Mouse (Mus musculus) telencephalon, adult 2 months (tissue): Measurements from ENCODE around the gene Gabarapl2.

Experiments
- DNase-seq: peaks from one replicate; pipeline ENCODE4 v3.0.0-alpha.2; 2011; ENCODE audit warnings: low read depth, low spot score

Gabarapl2 gene

GRCm38 (mm10) chr8:111940171-111941100 is at the start of gene Gabarapl2:
TSS of gene Gabarapl2 (plus strand) at chr8:111940703.
- peak; percentile 97 for DNase-seq

DNA sequence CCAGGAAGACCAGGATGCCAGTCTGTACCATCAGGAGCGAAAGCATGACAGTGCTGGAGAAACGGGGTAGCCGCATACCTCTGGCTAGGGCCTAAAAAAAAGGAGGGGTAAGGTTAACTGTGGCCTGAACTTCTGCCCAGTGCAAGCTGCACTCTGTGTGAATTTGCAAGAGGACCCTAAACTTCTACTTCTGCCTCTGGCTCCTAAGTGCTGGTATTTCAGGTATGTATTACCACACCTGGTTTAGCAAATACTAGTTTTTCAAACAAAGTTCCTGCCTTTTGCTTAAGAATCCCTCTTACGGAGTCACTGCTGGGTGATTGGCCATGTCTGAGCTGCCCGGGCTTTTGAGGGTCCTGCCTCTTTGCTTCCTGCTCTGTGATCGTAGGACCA is 49.6 kb upstream of the Gabarapl2 start:
- DNase-seq, result no peak

DNA sequence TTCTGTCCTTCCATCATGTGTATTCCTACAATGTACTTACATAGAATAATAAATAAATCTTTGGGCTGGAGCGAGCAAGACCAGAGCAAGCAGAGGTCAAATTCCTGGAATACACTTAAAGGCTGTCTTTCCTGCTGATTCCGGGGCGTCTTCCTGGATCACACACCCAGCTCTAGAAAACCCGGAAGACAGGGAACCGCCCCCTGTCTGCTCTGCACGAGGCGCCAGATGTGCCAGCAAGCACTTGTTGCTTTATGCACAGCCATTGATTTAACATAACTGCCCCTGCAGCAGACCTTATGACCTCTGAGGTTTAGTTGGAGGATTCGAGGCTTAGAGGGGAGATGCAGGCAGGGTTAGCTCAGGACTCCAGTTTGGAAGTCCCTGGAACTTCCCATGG is 48.5 kb upstream of the Gabarapl2 start:
- no peak for DNase-seq

DNA sequence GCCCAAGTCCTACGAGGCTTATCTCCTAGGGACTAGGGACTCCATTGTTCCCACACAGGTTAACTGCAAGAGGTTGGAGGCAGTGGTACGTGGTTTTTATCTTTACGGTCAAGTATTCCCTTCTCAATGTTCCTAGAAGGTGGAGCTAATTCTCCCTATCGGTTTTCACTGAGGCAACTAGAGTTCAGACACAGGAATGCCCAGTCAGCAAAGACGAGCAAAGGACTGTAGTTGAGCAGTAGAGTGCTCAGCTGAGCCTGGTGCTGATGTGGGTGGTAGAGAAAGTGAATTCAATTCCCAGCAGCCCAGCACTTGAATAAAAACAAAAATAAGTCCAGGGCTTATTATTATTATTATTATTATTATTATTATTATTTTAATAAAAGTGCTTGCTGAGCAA is 47.9 kb upstream of the Gabarapl2 start:
- DNase-seq, result no peak

GRCm38 (mm10) chr8:111894955-111895354 is 45.5 kb upstream of the Gabarapl2 start:
- no peak for DNase-seq

GRCm38 (mm10) chr8:111898586-111898985 is 41.9 kb upstream of the Gabarapl2 start:
- no peak for DNase-seq

GRCm38 (mm10) chr8:111902080-111902479 is 38.4 kb upstream of the Gabarapl2 start:
- no peak for DNase-seq

DNA sequence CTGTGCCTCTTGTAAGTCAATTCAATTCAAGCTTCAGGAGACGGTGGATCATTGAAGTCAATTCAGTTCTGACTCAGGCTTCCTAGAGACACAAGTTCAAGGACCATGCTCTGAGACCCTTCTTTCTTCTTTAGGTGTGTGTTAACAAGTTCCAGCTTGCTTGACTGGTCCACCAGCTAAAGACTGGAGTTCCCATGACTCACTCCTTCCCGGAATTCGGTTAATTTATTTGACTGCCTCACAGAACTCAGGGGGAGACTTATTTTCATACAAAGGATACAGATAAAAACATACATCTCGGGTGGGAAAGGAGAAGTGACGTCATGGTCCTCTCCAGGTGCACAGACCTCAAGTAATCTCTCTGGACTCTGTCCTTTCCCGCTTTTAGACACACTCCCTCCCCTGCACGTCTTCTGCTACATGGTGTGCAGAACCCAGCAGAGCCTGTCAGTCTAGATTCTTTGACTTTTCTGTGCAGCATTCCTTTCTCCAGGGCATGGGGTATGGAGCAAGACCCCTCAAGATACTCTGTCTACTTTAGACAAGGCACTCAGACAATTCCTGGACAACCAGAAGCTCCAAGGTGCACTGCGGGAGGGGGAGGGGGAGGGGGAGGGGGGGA is 34.9 kb upstream of the Gabarapl2 start:
- no peak for DNase-seq

DNA sequence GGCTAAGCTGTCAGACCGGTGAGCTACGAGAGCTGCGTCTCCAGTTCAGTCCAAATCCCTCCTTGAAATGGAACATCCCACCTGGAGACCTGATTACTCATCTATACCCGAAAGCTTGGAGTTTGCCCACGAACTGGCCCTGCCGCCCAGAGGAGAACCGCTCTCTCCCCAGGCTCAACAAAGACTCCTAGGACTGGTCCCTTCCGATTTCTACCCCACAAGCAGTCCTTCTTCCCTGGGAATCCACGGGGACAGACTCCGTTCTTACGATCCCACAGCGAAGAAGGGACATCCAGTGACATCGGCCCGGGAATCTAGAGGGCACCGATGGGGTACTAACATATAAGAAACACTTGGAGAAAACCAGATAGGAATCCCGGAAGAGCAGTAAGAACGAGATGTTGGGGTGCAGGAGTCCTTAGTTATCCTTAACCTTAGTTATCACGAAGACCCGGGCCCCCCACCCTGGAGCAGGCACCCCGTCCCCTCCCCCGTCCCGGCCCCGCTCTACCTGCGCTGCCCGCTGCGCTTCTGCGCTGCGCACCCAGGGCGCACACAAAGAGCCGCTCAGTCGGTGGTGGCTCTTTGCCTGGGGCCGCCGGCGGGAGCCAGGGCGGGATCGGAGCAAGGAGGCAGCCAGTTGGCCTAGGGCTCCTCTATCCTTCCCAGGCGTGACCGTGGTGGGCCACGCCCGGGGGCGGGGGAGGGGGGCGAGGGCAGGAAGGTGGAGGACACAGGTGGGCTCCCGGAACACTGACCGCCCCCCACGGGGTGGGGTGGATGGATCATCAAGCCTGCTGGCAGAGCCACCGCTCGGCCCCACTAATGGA is 30.7 kb upstream of the Gabarapl2 start, which contains the start of gene Chst5:
TSS of gene Chst5 (minus strand) at position 827 of the 830 bp plus-strand sequence.
- DNase-seq, result no peak

DNA sequence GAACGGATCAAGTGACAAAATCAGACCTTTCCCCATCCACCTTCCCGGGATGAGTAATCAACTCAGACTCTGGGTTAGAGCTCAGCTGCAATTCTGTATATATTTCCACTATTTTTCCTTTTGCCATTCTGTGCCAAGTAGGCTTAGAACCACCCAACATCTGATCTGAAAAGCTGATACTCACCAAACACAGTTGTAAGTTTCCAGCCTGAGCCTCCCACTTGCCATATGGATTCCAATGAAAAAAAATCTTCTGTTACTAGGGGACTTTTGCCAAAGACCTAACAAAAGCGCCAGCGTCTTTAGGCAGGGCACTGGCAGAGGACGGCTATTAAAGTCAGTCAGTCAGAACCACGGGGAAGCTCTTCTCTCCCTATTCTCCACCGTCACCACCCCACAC is 28.9 kb upstream of the Gabarapl2 start:
- peak; percentile 87 for DNase-seq

DNA sequence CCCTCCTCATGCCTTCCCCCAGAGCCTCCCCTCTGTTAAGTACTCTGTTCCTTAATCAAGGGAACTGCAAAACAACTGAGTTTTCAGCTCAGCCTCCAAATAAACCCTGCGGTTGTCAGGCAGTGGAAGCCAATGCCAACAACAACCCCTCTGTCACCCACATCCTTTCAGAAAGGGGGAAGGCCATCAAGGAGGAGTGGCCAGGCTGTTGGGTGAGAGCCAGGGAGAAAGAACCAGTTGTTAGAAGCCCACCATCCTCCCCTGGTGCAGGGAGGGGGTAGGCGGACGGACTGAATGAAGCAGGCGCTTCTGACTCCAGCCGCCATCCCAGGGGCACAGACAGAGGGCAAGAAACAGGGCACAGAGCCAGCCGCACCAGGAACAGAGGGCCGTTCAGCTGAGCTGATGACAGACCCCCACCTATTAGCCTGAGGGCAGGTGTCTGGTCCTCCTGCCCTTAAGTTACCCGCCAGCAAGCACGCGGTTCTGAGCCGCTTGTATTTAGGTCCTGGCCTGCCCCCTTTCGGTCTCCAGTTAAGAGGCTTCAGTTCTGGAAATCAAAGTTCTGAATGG is 27.6 kb upstream of the Gabarapl2 start:
- DNase-seq, result peak; percentile 6

GRCm38 (mm10) chr8:111919663-111920062 is 20.8 kb upstream of the Gabarapl2 start:
- DNase-seq, result no peak

DNA sequence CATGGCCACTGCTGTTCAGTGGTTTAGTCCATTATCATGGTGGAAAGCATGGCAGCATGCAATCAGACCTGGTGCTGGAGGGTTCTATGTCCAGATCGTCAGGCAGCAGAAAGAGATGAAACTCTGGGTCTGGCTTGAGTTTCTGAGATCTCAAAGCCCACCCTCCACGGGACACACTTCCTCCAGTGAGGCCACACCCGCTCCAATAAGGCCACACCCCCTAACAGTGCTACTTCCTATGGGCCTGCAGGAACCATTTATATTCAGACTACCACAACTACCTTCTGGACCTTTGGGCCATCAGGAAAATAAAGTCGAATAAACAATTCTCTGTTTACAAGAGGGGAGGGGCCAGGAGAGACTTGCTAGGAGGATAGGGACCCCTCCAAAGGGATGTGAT is 19.5 kb upstream of the Gabarapl2 start:
- DNase-seq, result no peak

- DNase-seq, result peak; percentile 27
These were observed 17.1 kb upstream of the Gabarapl2 start for GRCm38 (mm10) chr8:111923383-111923804.

GRCm38 (mm10) chr8:111924976-111925375 is 15.5 kb upstream of the Gabarapl2 start:
- DNase-seq, result no peak

DNA sequence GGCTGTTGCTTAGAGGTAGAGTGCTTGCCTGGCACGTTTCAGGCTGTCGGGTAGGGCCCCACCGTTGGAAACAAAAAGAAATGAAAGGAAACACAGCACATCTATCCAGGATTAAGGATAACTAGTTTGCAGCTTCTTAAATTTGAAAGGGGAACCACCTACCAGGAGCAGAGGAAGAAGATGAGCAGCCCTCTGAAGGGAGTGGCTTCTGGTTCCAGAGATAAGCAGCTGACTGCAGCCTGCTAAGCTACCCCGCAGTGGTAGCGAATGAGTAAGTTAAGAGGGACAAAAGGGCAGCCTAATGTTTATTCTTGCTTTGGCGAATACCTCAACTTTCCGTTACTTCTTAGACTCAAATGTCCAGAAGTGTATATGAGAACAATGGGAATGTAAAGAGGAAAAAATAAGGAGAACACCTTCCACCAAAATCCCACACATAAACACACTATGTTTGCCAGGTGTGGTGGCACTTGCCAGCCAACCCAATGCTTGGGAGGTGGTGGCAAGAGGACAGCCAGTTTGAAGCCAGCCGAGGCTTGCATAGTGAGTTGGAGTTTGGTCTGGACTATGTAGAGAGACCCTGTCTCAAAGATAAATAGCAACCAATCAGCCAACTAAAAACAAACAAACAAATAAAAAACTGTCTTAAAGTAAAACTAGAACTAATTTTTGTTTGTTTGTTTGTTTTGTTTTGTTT is 10.7 kb upstream of the Gabarapl2 start:
- DNase-seq, result no peak

DNA sequence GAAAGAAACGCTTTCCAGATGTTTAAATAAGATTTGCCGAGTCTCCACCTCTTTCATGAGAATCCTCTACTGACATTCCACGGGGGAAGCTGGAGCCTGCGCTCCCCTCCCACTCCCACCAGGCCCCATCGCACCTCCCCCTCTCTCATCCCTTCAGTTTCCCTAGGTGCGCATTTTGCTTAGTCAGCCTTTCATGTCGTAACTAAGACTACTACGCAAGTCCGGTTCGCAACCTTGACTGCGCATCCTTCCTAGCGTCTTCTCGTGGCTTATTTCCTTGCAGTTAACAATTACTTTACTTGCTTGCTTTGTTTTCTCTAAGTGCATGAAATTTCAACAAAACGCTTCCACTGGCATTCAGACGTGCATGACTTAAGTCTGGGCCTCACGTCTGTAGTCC is 8.8 kb upstream of the Gabarapl2 start:
- no peak for DNase-seq

GRCm38 (mm10) chr8:111932580-111933336 is 7.7 kb upstream of the Gabarapl2 start:
- DNase-seq, result no peak

- DNase-seq, result peak; percentile 93
These were observed 7.0 kb upstream of the Gabarapl2 start, which contains the start of gene Tmem231 for GRCm38 (mm10) chr8:111933348-111934076. TSS of gene Tmem231 (minus strand) at chr8:111933881.
